Mouse (Mus musculus): ENCODE measurements around the gene Ina. TPM values are rescaled to one million over a fixed set of nuclear protein-coding genes. Genes with fewer than 3 reads are reported as not detected.
"Not testable (repeated sequence)": the region's sequence is repeated elsewhere in the genome, so short reads cannot be mapped to it uniquely, and the experiment has no call there.

Ina gene
- polyA plus RNA-seq, 1 experiment from 2014 or later: 51.0 TPM

- Histone ChIP-seq H3K27ac (replicated peaks) (no peak overlapping the region), H3K4me1 (peaks cover 12% of the 10 kb centered on the region), H3K9me3 (replicated peaks) (no peaks in the 10 kb centered on the region), H3K36me3 (no peaks in the 10 kb centered on the region), H3K27me3 (ENCODE audit: low read depth, poor library complexity, severe bottlenecking) (no peaks in the 10 kb centered on the region), H3K4me3 (no peak overlapping the region)
- DNase-seq (ENCODE audit: low spot score): no peak
- 74% methylated on average over 2 of the region's 2 CpGs for WGBS
These were observed 37.8 kb upstream of the Ina start for GRCm38 (mm10) chr19:46976743-46977142.

GRCm38 (mm10) chr19:46977460-46977859, 37.0 kb upstream of the Ina start:
- H3K36me3 ChIP-seq: no peaks in the 10 kb centered on the region
- DNase-seq (ENCODE audit: low spot score): peak; percentile 48
- no peaks in the 10 kb centered on the region for H3K9me3 ChIP-seq (replicated peaks)
- H3K27me3 ChIP-seq (ENCODE audit: low read depth, poor library complexity, severe bottlenecking): no peaks in the 10 kb centered on the region
- no peak overlapping the region for H3K27ac ChIP-seq (replicated peaks)
- H3K4me1 ChIP-seq: peaks cover 6% of the 10 kb centered on the region; the same call in 1 of the 2 replicates
- 29% methylated on average over 6 of the region's 6 CpGs for WGBS
- H3K4me3 ChIP-seq: no peak overlapping the region

- H3K36me3 ChIP-seq; H3K9me3 ChIP-seq (replicated peaks); H3K27ac ChIP-seq (replicated peaks); H3K4me1 ChIP-seq; H3K27me3 ChIP-seq (ENCODE audit: low read depth, poor library complexity, severe bottlenecking); H3K4me3 ChIP-seq; DNase-seq (ENCODE audit: low spot score): not testable (repeated sequence)
- WGBS: 93% methylated on average over 3 of the region's 3 CpGs
These were observed 36.4 kb upstream of the Ina start for GRCm38 (mm10) chr19:46978069-46978468.

- DNase-seq (ENCODE audit: low spot score): no peak
- Histone ChIP-seq H3K27ac (replicated peaks) (no peak overlapping the region), H3K9me3 (replicated peaks) (no peaks in the 10 kb centered on the region), H3K4me3 (no peak overlapping the region), H3K4me1 (peaks cover 17% of the 10 kb centered on the region), H3K27me3 (ENCODE audit: low read depth, poor library complexity, severe bottlenecking) (no peaks in the 10 kb centered on the region), H3K36me3 (no peaks in the 10 kb centered on the region)
- WGBS: 90% methylated on average over 17 of the region's 17 CpGs
These were observed 35.3 kb upstream of the Ina start for GRCm38 (mm10) chr19:46978920-46979780.

- DNase-seq (ENCODE audit: low spot score): no peak
These were observed 34.8 kb upstream of the Ina start for GRCm38 (mm10) chr19:46979781-46980105.

GRCm38 (mm10) chr19:46981462-46981861, 33.0 kb upstream of the Ina start:
- Histone ChIP-seq H3K4me3 (no peak overlapping the region), H3K36me3 (no peaks in the 10 kb centered on the region), H3K4me1 (peaks cover 17% of the 10 kb centered on the region), H3K27me3 (ENCODE audit: low read depth, poor library complexity, severe bottlenecking) (no peaks in the 10 kb centered on the region), H3K27ac (replicated peaks) (no peak overlapping the region), H3K9me3 (replicated peaks) (no peaks in the 10 kb centered on the region)
- WGBS: 43% methylated on average over 6 of the region's 6 CpGs
- no peak for DNase-seq (ENCODE audit: low spot score)

More at GRCm38 (mm10) chr19:46979781-46980105, 34.8 kb upstream of the Ina start:
- 84% methylated on average over 3 of the region's 3 CpGs for WGBS
- no peaks in the 10 kb centered on the region for H3K27me3 ChIP-seq (ENCODE audit: low read depth, poor library complexity, severe bottlenecking)
- H3K4me1 ChIP-seq: peaks cover 17% of the 10 kb centered on the region
- H3K36me3 ChIP-seq: no peaks in the 10 kb centered on the region
- no peaks in the 10 kb centered on the region for H3K9me3 ChIP-seq (replicated peaks)
- no peak overlapping the region for H3K27ac ChIP-seq (replicated peaks)
- H3K4me3 ChIP-seq: no peak overlapping the region

GRCm38 (mm10) chr19:46983352-46983965, 31.0 kb upstream of the Ina start:
- no peak overlapping the region; the same call in 1 of the 2 replicates for H3K27ac ChIP-seq (replicated peaks)
- no peak for DNase-seq (ENCODE audit: low spot score)
- H3K27me3 ChIP-seq (ENCODE audit: low read depth, poor library complexity, severe bottlenecking): no peaks in the 10 kb centered on the region
- H3K4me1 ChIP-seq: peaks cover 16% of the 10 kb centered on the region
- H3K36me3 ChIP-seq: no peaks in the 10 kb centered on the region
- no peak overlapping the region for H3K4me3 ChIP-seq
- no peaks in the 10 kb centered on the region for H3K9me3 ChIP-seq (replicated peaks)
- WGBS: 69% methylated on average over 14 of the region's 14 CpGs

GRCm38 (mm10) chr19:46983966-46984380, 30.5 kb upstream of the Ina start:
- Histone ChIP-seq H3K4me1 (peaks cover 21% of the 10 kb centered on the region), H3K27me3 (ENCODE audit: low read depth, poor library complexity, severe bottlenecking) (no peaks in the 10 kb centered on the region), H3K27ac (replicated peaks) (no peak overlapping the region), H3K9me3 (replicated peaks) (no peaks in the 10 kb centered on the region), H3K36me3 (no peaks in the 10 kb centered on the region), H3K4me3 (no peak overlapping the region)
- no peak for DNase-seq (ENCODE audit: low spot score)
- WGBS: 82% methylated on average over 11 of the region's 11 CpGs

- WGBS: 88% methylated on average over 13 of the region's 13 CpGs
- no peak overlapping the region for H3K4me3 ChIP-seq
These were observed 29.5 kb upstream of the Ina start for GRCm38 (mm10) chr19:46984726-46985622.

GRCm38 (mm10) chr19:46987646-46988045, 26.9 kb upstream of the Ina start:
- WGBS: 85% methylated on average over 6 of the region's 6 CpGs
- Histone ChIP-seq H3K36me3 (no peaks in the 10 kb centered on the region), H3K27me3 (ENCODE audit: low read depth, poor library complexity, severe bottlenecking) (no peaks in the 10 kb centered on the region), H3K4me3 (no peak overlapping the region), H3K9me3 (replicated peaks) (no peaks in the 10 kb centered on the region), H3K27ac (replicated peaks) (no peak overlapping the region), H3K4me1 (peaks cover 27% of the 10 kb centered on the region)
- no peak for DNase-seq (ENCODE audit: low spot score)

More at GRCm38 (mm10) chr19:46984726-46985622, 29.5 kb upstream of the Ina start:
- H3K9me3 ChIP-seq (replicated peaks): no peaks in the 10 kb centered on the region
- peak overlapping the region; percentile 13; the same call in 1 of the 2 replicates for H3K27ac ChIP-seq (replicated peaks)
- peaks cover 27% of the 10 kb centered on the region for H3K4me1 ChIP-seq
- H3K36me3 ChIP-seq: no peaks in the 10 kb centered on the region
- no peaks in the 10 kb centered on the region for H3K27me3 ChIP-seq (ENCODE audit: low read depth, poor library complexity, severe bottlenecking)
- DNase-seq (ENCODE audit: low spot score): no peak

GRCm38 (mm10) chr19:46988231-46989087, 26.0 kb upstream of the Ina start:
- Histone ChIP-seq H3K36me3 (no peaks in the 10 kb centered on the region), H3K4me3 (no peak overlapping the region), H3K4me1 (peaks cover 24% of the 10 kb centered on the region), H3K27ac (replicated peaks) (peak overlapping the region; percentile 64), H3K9me3 (replicated peaks) (no peaks in the 10 kb centered on the region), H3K27me3 (ENCODE audit: low read depth, poor library complexity, severe bottlenecking) (no peaks in the 10 kb centered on the region)
- no peak for DNase-seq (ENCODE audit: low spot score)
- 61% methylated on average over 16 of the region's 16 CpGs for WGBS

All from midbrain, embryonic 10.5 days (tissue).